Mouse (Mus musculus): ENCODE measurements around the gene Il33. TPM values are rescaled to one million over a fixed set of nuclear protein-coding genes. Genes with fewer than 3 reads are reported as not detected.
A peak's percentile ranks its signal among the peaks of the same experiment; 100 is the strongest.
"Not testable (repeated sequence)": the region's sequence is repeated elsewhere in the genome, so short reads cannot be mapped to it uniquely, and the experiment has no call there.

The Il33 gene
- polyA plus RNA-seq, 3 experiments from 2014 or later, result 0.17 TPM; not detected in 2

DNA sequence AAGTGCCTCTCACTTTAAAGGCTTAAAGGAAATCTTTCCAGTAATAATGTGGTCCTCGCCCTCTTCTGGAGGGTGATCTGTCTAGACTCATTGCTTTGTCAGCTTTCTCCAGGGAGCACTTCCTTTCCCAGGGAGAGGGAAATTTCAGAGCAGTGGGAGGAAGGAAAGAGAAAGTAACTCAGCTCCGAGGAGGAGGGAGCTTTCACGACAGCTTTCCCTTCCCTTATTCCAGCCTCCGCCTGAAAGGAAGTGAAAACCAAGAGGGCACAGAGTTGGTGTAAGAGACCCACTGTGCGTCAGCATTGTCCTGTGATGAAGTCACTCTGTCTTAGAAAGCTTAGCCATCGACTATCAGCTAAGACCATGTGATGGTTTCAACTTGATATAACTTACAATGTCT is 15.3 kb downstream of the Il33 start:
- no peak for ATAC-seq

DNA sequence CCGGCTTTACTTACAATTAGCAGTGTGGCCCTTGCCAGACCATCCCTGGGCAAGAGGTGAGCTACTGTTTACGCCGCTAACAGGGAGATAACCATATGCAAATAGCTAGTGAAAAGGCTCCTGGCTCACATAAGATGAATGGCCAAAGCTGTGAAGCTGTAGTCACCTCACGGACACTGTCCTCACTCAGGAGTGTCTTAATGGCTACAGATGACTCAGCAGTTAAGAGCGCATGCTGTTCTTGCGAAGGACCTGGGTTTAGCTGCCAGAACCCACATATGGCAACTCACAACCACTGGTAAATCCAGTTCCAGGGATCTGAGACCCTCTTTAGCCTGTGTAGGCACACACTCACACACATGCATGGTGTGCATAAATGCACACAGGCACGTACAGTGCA is 16.3 kb downstream of the Il33 start:
- ATAC-seq, result no peak

DNA sequence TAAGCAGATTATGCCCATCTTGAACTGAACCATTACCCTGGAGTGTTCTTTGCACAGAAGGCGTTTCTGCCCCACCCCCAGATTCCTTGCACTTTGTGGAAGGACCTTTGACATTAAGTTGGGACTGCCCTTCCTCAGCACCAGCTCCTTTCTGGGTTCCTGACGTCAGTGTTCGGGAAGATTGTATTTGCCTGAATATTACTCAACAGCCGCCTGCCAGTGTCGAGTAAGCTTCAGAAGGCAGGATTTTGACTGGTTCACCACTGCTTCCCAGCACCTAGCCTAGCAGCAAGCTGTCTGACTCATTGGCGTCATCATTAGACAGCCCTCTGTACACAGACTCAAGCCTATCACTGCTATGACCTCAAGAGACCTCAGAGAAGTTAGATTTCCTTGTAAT is 17.4 kb downstream of the Il33 start:
- ATAC-seq, result no peak

DNA sequence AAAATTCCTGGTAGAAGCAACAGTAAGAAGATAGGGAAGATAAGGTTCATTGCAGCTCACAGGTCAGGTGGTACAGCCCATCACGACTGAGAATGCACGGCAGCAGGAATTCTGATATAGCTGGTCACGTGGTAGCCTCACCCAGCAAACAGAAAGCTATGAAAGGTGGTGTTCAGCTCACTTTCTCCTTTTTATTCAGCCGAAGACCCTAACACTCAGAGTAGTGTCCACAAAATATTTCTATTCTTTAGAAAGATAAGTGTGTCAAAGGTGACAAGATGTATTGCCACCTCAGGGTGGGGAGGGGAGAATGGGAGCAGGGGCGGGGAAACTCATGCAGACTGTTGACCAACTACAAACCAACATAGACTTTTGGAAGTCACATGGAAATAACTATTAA is 19.5 kb downstream of the Il33 start:
- ATAC-seq, result no peak

DNA sequence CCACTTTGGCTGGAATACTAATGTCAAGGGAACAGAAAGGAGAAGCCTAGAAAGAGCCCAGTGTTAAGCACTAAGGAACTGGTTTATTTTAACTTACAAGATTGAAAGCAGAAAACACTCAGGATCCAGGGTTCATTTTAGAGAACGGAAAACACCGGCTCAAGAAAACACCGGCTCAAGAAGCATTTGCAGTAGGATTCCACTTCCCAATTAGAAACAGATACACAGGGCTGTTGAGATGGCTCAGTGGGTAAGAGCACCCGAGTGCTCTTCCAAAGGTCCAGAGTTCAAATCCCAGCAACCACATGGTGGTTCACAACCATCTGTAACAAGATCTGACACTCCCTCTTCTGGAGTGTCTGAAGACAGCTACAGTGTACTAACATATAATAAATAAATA is 20.0 kb downstream of the Il33 start:
- not testable (repeated sequence) for ATAC-seq

DNA sequence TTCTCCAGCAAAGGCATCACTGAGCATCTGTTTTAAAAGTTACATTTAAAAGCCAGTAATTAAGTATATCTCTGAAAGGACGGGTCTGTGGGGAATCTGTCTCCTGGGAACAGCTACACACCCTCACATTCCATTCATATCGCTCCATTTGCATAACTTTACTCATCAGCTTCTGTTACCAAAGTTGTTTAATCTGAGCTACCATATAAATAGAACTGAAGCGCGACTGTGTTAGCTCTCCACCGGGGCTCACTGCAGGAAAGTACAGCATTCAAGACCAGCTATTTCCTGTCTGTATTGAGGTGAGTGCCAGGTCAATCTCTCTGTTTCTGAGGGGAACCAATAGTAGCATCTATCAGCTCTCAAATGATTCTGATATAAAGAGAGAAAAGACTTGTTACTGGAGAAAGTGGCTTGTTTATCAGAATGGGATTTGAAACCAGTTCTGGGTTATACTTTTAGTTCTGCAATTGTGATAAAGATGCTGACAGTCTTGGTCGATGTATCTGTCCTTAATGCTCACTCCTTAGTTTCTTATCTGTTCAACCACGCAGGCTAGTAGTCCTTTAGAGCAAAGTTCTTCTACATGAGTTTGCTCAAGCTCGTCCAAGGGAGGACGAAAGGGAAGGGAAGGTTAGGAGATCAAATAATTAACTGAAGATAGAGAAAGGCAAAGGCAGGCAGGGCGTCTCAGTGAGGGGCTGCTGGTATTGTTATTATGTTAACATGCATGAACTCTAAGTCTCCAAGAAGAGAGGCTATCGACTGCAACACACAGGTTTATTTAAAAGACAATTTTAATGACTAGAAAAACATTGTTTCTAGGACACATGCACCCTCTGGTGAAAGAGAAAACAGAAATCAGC is 20.9 kb downstream of the Il33 start:
- no peak for ATAC-seq

DNA sequence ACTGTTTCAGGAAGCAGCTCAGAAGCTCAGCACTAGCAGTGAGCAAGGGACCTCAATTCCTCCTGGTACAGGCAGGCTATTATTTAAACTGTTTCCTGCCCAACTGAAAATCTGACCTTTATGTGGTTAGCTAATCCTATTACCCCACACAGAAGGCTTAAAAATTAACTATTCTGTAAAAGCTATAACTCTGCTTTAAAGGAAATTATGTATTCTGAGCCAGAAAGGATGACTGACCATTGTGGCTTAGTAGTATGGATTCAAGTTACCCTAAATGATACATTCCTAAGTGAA is 21.5 kb downstream of the Il33 start:
- ATAC-seq, result no peak

DNA sequence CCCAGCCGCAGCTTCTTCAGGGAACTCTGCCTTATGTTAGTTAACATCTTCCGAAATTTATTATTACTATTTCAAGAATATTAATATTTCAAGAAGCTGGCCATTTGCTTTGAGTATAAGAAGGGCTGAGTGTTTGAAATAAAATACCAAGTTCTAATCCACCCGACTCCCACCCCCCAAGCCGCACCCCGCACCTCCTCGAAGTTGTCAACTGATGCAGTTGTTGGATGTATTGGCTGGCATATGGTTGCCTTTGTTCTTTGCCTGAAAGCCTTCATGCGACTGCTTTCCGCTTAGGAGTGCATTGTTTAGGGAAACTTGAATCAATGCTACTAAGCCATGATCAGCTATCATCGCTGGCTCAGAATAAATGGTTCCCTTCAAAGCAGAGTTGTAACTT is 22.1 kb downstream of the Il33 start:
- no peak for ATAC-seq

DNA sequence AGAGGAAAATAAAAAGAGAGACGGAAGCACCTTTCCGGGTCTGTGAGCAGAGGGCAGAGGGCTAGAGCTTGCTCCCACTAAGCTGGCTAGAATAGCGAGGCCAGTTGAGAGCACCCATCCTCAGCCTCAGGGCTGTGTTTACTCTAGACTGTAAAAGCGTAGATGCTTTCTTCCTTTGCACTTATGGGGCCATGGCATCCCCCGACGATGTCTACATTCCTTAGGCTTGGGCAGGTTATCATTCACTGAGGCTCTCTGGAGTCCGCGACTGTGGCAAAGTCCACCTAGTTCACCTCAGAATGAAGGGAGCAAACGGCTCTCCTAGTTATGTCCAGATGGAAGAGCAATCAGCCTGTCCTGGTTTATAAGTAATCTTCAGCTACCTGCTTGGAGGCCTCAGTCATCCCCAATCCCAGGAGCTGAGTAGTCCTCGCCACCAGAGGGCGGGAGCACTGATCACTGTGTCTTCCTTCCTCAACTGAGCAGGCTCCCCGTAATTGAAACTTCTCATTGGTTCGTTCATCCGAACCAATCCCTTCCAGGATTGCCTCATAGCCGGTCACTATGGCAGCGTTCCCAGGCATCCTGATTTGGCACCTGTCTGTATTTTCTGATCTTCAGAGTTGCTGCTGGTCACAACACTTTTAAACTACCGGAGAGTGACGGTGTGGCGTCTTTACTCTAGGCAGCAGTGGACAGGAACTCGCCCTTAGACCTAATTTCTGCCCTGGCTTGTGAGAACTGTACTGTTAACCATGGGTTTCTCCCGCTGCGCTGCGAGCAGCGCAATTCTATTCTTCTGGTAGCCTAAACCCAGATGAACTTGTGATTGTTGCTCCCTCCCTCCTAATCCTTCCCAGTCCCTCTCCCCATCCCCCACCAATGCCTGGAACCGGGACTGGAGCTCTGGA is 23.2 kb downstream of the Il33 start:
- ATAC-seq, result peak; percentile 50

DNA sequence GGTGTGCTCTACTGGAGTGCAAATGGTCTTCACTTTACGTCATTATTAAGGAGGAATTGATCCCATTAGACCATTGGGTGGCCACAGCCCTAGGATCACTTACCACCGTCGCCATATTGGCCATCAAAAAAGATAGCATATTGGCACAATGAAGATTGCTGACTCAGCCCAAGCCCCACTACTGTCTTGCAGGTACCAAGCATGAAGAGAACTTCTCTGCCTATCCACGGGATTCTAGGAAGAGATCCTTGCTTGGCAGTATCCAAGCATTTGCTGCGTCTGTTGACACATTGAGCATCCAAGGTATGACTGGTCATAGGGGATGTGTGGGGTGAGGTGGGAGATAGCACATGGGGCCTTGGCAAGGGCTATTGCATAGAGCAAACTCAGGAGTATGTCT is 27.6 kb downstream of the Il33 start:
- ATAC-seq, result no peak

DNA sequence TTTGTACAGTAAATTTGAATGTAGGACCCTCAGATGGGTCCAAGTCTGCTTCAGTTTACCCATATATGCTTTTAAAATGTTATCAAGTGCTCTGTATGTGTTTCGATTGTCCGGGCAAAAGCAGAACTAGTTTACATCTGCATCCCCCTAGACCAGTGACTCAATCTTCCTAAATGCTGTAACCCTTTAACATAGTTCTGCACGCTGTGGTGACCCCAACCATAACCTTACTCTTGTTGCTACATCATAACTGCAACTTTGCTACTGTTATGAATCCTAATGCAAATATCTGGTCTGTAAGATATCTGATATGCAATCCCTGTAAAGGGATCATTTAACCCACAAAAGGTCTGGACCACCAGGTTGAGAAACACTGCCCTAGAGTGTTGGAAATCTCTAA is 28.9 kb downstream of the Il33 start:
- no peak for ATAC-seq

DNA sequence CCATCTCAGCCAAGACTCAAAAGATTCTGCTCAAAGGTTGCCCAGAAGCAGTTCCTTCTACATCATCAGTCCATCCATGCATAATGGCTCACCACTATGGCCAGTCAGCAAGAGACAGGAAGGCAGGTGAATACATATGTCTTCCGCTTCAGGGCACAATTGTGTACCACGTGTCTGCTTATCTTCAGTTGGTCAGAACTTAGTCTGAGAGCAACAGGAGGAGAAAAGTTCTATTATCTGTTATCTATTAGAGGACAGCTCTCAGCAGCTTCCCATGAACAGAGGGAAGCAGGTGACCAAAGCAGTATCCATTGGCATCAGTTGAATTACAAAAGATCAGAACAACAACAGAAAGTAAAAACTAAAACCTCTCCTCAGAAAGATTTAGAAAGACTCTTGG is 30.5 kb downstream of the Il33 start:
- ATAC-seq, result no peak

DNA sequence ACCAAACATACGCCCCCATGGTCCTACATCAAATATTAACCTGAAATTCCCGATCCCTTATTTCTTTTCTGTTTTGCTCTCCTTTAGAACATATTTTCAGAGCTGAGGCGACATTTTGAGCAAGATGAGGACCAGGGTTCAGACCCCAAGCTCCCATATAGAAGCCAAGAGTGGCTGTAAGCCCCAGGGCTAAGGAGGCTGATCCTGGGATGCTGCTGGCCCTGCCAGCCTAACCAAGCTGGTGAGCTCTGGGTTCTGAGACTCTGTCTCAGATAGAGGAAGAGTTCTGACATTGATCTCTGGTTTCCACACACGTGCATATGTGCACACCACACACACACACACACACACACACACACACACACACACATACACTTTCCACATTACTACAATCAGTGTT is 36.0 kb downstream of the Il33 start:
- no peak for ATAC-seq

DNA sequence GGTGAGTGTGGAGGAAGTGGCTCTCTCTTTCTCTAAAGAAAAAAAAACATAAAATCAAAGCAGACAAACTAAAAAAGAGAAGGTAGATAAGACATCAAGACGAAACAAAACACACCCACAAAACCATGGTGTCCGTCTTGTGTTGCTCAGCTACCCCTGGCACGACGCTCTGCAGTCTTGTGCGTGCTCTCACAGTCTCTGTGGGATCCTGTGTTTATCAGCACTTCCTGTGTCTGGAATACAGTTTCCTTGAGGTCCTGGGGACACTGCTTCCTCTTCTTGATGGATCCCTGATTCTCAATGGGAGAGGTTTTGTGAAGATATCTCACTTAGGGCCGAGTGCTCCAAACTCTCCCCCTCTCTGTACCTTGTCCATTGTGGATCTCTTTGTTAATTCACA is 36.9 kb downstream of the Il33 start:
- ATAC-seq, result no peak

DNA sequence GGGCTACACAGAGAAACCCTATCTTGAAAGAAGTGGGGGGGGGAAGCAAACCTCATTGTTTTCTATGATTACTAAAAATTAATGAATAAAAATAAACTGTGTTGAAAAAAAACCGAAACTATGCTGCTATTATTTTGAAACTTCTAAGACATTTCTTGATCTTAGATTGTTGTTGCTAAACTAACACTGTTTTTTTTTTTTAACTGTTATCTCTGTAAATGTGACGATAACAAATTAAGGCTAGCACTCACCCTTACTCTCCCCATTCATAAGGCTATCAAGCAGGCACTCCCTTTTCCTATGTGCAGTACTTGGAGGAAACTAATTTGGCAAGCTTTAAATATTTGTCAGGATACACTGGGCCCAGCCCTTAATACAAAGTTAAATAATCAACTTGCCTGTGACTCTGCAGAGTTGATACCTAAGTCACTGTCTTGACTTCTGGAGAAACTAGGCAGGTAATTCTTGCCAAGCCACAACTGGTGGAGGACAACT is 38.7 kb downstream of the Il33 start:
- no peak for ATAC-seq

DNA sequence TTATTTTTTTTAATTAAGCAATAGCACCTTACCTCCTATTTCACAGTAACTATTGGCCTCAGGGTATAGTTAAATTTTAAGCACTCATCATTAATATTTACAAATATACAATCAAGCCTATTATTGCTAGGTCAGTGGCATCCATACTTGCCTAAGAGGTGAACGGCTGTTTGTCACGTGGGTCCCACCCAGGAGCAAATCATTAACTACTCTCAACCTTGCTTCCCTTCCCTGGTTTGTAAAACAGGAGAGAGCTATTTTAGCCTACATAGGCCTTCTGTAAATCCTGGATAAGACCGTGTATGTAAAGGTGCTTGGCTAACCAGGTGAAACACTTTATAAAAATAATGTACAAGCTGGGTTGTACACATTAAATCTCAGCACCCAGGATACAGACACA is 43.0 kb downstream of the Il33 start:
- no peak for ATAC-seq

DNA sequence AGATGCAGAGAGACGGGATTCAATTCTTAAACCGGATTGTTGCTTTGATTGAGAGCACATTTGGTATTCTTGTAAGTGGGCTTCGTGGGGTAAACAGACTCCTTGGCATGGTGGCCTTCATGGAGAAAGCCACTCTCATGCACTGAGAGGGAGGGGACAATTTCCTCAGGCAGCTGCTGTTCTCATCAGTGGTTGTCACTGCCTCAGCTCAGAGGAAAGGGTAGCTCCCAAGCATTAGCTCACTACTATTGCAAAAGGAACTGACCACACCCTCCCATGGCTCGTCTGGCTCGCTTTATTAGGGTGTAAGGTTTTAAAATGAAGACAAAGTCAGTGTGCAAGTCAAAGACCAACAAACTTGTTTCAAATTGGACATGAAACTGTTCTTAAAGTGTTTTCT is 48.5 kb downstream of the Il33 start:
- ATAC-seq, result no peak

DNA sequence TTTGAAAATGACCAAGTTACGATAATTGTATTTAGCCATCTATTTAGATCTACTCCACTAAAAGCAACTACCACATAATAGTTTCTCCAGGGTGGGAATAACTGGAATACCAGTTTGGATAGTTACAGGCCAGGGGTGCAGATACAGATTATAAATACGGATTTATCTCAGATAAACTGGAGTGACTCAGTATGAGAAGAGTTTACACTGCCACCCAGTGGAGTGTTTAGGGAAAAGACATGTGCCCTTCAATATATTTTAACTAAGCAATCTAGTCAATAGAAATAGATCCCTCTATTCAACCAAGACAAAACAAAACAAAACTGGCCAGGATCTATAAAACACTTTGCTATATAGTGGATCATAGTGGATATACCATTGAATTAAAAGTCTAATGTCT is 53.9 kb downstream of the Il33 start:
- no peak for ATAC-seq

DNA sequence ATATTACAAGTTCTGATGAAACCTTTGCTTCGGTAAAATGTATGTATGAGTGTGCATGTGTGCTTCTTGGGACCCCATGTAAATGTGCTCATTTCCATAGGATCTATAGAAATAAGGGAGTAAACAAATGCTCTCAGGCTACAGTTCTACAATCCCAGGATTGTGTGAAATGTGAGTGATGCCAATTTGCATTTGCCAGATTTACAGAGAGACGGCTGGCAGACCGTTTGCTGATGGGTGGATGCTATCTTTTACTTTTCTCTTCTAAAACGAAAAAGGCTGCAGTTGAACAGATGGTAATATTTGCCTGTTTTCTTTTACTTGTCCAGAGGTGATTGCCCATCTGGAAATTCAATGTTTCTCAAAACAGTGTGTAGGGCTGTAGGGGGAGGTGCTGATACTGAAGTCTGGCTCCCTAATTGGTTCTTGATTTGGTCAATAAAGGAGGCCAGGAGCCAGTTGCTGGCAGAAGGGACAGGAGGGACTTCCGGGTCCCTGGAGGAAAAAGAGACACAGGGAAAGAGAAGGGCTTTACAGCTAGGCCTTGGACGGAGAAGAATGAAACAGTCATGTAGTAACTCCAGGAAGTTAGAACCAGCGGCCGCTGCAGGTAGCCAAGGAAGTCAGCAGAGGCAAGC is 54.7 kb downstream of the Il33 start:
- ATAC-seq, result no peak

DNA sequence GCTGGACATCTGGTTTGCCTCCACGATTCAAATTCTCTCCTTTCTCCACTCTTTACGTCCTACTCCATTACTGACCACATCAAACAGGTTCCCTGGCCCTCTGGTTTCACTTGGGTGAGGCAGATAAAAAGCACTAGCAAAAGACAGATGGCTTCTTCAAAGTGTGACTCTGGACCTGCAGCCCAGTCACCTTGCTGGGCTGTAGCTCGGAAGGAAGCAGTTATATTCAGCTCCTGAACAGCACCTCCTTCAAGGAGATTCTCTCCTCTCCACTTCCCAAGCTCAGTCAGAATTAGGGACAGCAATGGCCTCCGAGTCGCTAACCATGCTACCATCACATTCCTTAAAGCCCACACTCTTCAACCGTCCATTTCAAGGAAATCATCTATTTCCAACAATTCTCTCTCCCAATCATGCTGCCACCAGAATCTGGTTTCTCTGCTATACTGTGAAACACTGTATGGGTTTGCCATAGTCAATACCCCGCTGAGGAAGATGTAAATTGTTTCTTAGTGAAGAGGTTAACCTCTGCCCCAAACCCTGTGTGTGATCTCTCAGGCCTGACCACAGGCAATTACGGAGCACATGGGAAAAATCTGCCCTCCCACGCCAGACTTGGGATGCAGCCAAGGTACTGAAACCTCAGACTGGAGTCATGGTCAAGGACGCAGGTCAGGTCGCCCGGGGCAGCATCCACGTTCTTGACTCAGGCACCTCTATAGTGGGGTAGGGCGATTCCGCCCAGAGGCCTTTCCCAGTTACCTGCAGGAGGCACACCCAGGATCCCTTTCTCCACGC is 59.5 kb downstream of the Il33 start:
- no peak for ATAC-seq

DNA sequence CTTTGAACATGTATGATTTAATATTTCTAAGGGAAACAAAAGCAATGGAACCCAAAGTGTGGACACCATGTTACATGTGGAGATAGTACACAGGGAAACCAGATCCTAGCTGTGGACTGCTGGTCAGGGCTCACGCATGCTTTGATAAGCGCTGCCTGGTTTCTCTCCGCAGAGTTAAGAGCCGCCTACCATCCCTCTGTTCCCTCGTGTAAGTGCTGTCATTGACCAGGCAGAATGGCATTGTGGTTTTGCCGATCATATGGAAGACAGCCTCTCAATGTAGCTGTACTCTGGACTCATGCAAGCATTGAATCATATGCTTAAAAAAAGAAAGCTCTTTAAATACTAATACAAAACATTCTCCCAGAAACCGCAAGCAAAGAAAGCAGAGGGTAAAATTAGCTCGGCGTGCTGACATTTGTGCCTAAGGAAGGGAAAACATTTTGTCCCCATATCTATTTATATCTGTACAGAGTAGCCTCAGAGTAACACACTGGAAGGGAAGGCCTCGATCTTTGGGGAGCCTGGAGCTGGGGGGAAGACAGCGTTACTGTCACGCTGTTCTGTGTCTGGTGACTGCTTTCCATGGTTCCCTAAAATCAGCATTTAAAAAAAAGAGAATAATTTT is 61.7 kb downstream of the Il33 start:
- no peak for ATAC-seq

Data from inflammation-experienced regulatory T-cells, adult 6 months (primary cell).